Mouse (Mus musculus) liver, postnatal 0 days (tissue): ENCODE measurements around the gene Vps36. TPM values are rescaled to one million over a fixed set of nuclear protein-coding genes. Genes with fewer than 3 reads are reported as not detected.

Experiments
- ATAC-seq: fragments of 200-750 bp; cut with Nextera tagmentation; 2 replicates; pipeline ENCODE4 v1.8.0; 2017; ENCODE audit warnings: mild to moderate bottlenecking, moderate library complexity
- DNase-seq: peaks from one replicate; pipeline ENCODE4 v3.0.0-alpha.2; 2016
- H3K27ac ChIP-seq: fragments of 300-500 bp; sonication (generic); 2 replicates; pipeline ENCODE4 v1.5.1; 2014; ENCODE audit warnings: antibody characterized with exemption, moderate library complexity, mild to moderate bottlenecking, low read depth
- H3K27me3 ChIP-seq: fragments of 300-500 bp; sonication (generic); 2 replicates; pipeline ENCODE4 v1.6.1; 2014; ENCODE audit warnings: low read length, control low read depth, mixed read lengths; ENCODE audit not compliant: insufficient read depth
- H3K36me3 ChIP-seq: fragments of 300-500 bp; sonication (generic); replicated peaks from 2 replicates; pipeline ENCODE4 v1.6.1; 2014; ENCODE audit warnings: mild to moderate bottlenecking, control low read depth, low read length, moderate library complexity, mixed read lengths; ENCODE audit not compliant: insufficient read depth
- H3K4me1 ChIP-seq: fragments of 300-500 bp; sonication (generic); 2 replicates; pipeline ENCODE4 v1.6.1; 2014; ENCODE audit warnings: antibody characterized with exemption, mild to moderate bottlenecking, control low read depth; ENCODE audit not compliant: insufficient read depth
- H3K4me2 ChIP-seq: fragments of 300-500 bp; sonication (generic); 2 replicates; pipeline ENCODE4 v1.6.1; 2014; ENCODE audit warnings: low read depth, mild to moderate bottlenecking, low read length, moderate library complexity, mixed read lengths
- H3K4me3 ChIP-seq: fragments of 300-500 bp; sonication (generic); 2 replicates; pipeline ENCODE4 v1.5.1; 2014; ENCODE audit warnings: low read depth, low read length
- H3K9ac ChIP-seq: fragments of 300-500 bp; sonication (generic); replicated peaks from 2 replicates; pipeline ENCODE4 v1.6.1; 2014; ENCODE audit warnings: mild to moderate bottlenecking, moderate library complexity
- H3K9me3 ChIP-seq: fragments of 300-500 bp; sonication (generic); 2 replicates; pipeline ENCODE4 v1.6.1; 2016; ENCODE audit warnings: mild to moderate bottlenecking, control low read depth, low read length, mixed read lengths
- CTCF ChIP-seq: sonication (generic); IDR thresholded peaks from 2 replicates; pipeline ENCODE4 v1.5.1; 2016; ENCODE audit warnings: antibody characterized with exemption, low read depth
- EP300 ChIP-seq: IDR thresholded peaks from 2 replicates; pipeline ENCODE4 v1.6.1; 2016; ENCODE audit warnings: antibody characterized with exemption, low read depth, mild to moderate bottlenecking
- WGBS: fragments of 180-500 bp; shearing (Covaris S2); extraction: QIAGEN DNeasy Blood & Tissue Kit; methylation state at CpG from one replicate; pipeline ENCODE4 v1.1.7; 2014; ENCODE audit not compliant: insufficient replicate concordance; 5-methylcytosine and 5-hydroxymethylcytosine counted together
- polyA plus RNA-seq: library from polyadenylated mRNA; unstranded; fragments of >200 nt; fragmentation: Nextera tagmentation; extraction: Ambion mirVana; gene quantifications from 2 replicates; pipeline ENCODE4 v1.2.1, GENCODE M21; 2015

Gene Vps36
- polyA plus RNA-seq, 1 experiment from 2014 or later = 10.4 TPM

- TF ChIP-seq CTCF (no peak), EP300 (0 out of 2 replicates have a peak, but pooled peaks have one; percentile 15)
- peak; percentile 15; the same call in 1 of the 2 replicates for ATAC-seq
- no peak for DNase-seq
Observed at GRCm38 (mm10) chr8:22260091-22260722, 67.6 kb downstream of the Vps36 start.

GRCm38 (mm10) chr8:22262267-22262666 is 69.7 kb downstream of the Vps36 start:
- H3K4me2 ChIP-seq = no peak overlapping the region
- no peak overlapping the region for H3K9ac ChIP-seq
- no peak overlapping the region for H3K4me3 ChIP-seq
- peaks cover 2% of the 10 kb centered on the region; the same call in 1 of the 2 replicates for H3K36me3 ChIP-seq
- H3K4me1 ChIP-seq = peaks cover 10% of the 10 kb centered on the region
- TF ChIP-seq CTCF (no peak), EP300 (no peak)
- H3K9me3 ChIP-seq = no peaks in the 10 kb centered on the region
- 51% methylated on average over 3 of the region's 3 CpGs for WGBS
- H3K27me3 ChIP-seq = no peaks in the 10 kb centered on the region
- peak; percentile 89 for ATAC-seq
- peak; percentile 53 for DNase-seq
- H3K27ac ChIP-seq = no peak overlapping the region

More at GRCm38 (mm10) chr8:22260091-22260722, 67.6 kb downstream of the Vps36 start:
- no peaks in the 10 kb centered on the region for H3K9me3 ChIP-seq
- H3K36me3 ChIP-seq = peaks cover 2% of the 10 kb centered on the region; the same call in 1 of the 2 replicates
- H3K4me2 ChIP-seq = no peak overlapping the region
- no peaks in the 10 kb centered on the region for H3K27me3 ChIP-seq
- H3K4me3 ChIP-seq = no peak overlapping the region
- WGBS = 30% methylated on average over 9 of the region's 9 CpGs
- no peak overlapping the region for H3K9ac ChIP-seq
- peaks cover 10% of the 10 kb centered on the region for H3K4me1 ChIP-seq
- H3K27ac ChIP-seq = 0 out of 2 replicates have a peak overlapping the region, but pooled peaks have one; percentile 19

GRCm38 (mm10) chr8:22264292-22264691 is 71.7 kb downstream of the Vps36 start:
- no peaks in the 10 kb centered on the region for H3K9me3 ChIP-seq
- H3K9ac ChIP-seq = no peak overlapping the region
- TF ChIP-seq EP300 = no peak
- TF ChIP-seq CTCF = no peak
- H3K4me1 ChIP-seq = peaks cover 10% of the 10 kb centered on the region
- no peaks in the 10 kb centered on the region for H3K36me3 ChIP-seq
- WGBS = 71% methylated on average over 6 of the region's 6 CpGs
- no peak for ATAC-seq
- no peak overlapping the region for H3K27ac ChIP-seq
- H3K4me3 ChIP-seq = no peak overlapping the region
- no peaks in the 10 kb centered on the region for H3K27me3 ChIP-seq
- H3K4me2 ChIP-seq = no peak overlapping the region
- no peak for DNase-seq

- H3K4me1 ChIP-seq = peaks cover 10% of the 10 kb centered on the region
- no peak overlapping the region for H3K4me2 ChIP-seq
- 83% methylated on average over 6 of the region's 6 CpGs for WGBS
- H3K9me3 ChIP-seq = no peaks in the 10 kb centered on the region
- ATAC-seq (no peak), DNase-seq (no peak)
- H3K36me3 ChIP-seq = no peaks in the 10 kb centered on the region
- no peak overlapping the region for H3K27ac ChIP-seq
- no peaks in the 10 kb centered on the region for H3K27me3 ChIP-seq
- TF ChIP-seq EP300 (no peak), CTCF (no peak)
- no peak overlapping the region for H3K4me3 ChIP-seq
- H3K9ac ChIP-seq = no peak overlapping the region
Observed at GRCm38 (mm10) chr8:22264787-22265186, 72.2 kb downstream of the Vps36 start.

GRCm38 (mm10) chr8:22265194-22265593 is 72.6 kb downstream of the Vps36 start:
- H3K4me1 ChIP-seq = peaks cover 6% of the 10 kb centered on the region
- no peak overlapping the region for H3K4me2 ChIP-seq
- no peak for ATAC-seq
- H3K9ac ChIP-seq = no peak overlapping the region
- DNase-seq = no peak
- WGBS = 76% methylated on average over 1 of the region's 1 CpGs
- H3K27me3 ChIP-seq = no peaks in the 10 kb centered on the region
- TF ChIP-seq CTCF = no peak
- H3K9me3 ChIP-seq = no peaks in the 10 kb centered on the region
- no peaks in the 10 kb centered on the region for H3K36me3 ChIP-seq
- H3K4me3 ChIP-seq = no peak overlapping the region
- no peak overlapping the region for H3K27ac ChIP-seq

- Histone ChIP-seq H3K4me3 (no peak overlapping the region), H3K4me1 (peaks cover 6% of the 10 kb centered on the region), H3K9me3 (no peaks in the 10 kb centered on the region), H3K27me3 (no peaks in the 10 kb centered on the region), H3K4me2 (no peak overlapping the region), H3K9ac (no peak overlapping the region), H3K27ac (no peak overlapping the region), H3K36me3 (no peaks in the 10 kb centered on the region)
- no peak for TF ChIP-seq CTCF
- TF ChIP-seq EP300 = no peak
- ATAC-seq = no peak
- WGBS = 79% methylated on average over 3 of the region's 3 CpGs
- DNase-seq = no peak
Observed at GRCm38 (mm10) chr8:22266809-22267208, 74.2 kb downstream of the Vps36 start.

Other genes with a start within 250 kb of the Vps36 start
- gene Defb13, start 246.0 kb upstream of the Vps36 start, polyA plus RNA-seq = not detected in 2 replicates
- gene Fam90a1a, start 234.1 kb upstream of the Vps36 start, polyA plus RNA-seq = not detected in 2 replicates
- gene Ccdc70, start 223.0 kb upstream of the Vps36 start, polyA plus RNA-seq = not detected in 2 replicates
- gene Atp7b, start 132.5 kb upstream of the Vps36 start, polyA plus RNA-seq = 4.7 and 5.7 TPM in 2 replicates
- gene Alg11, start 132.1 kb upstream of the Vps36 start, polyA plus RNA-seq = 7.8 and 8.7 TPM in 2 replicates
- gene Nek5, start 67.8 kb upstream of the Vps36 start, polyA plus RNA-seq = 0.12 and 0.26 TPM in 2 replicates
- gene Nek3, start 26.4 kb upstream of the Vps36 start, polyA plus RNA-seq = 0.96 and 1.2 TPM in 2 replicates
- 9.4 and 10.0 TPM in 2 replicates for gene Ckap2, start 7.0 kb upstream of the Vps36 start, polyA plus RNA-seq
- 1.7 and 1.9 TPM in 2 replicates for gene Thsd1, start 34.5 kb downstream of the Vps36 start, polyA plus RNA-seq
- not detected in 2 replicates for gene Tpte, start 90.6 kb downstream of the Vps36 start, polyA plus RNA-seq
- 54.4 and 57.8 TPM in 2 replicates for gene Slc25a15, start 205.8 kb downstream of the Vps36 start, polyA plus RNA-seq
- gene Mrps31, start 218.6 kb downstream of the Vps36 start, polyA plus RNA-seq = 32.6 and 33.7 TPM in 2 replicates